Mouse (Mus musculus): ENCODE measurements around the gene Slit1. TPM values are rescaled to one million over a fixed set of nuclear protein-coding genes. Genes with fewer than 3 reads are reported as not detected.

The Slit1 gene
- polyA plus RNA-seq, 1 experiment from 2014 or later: 0.12 TPM

DNA sequence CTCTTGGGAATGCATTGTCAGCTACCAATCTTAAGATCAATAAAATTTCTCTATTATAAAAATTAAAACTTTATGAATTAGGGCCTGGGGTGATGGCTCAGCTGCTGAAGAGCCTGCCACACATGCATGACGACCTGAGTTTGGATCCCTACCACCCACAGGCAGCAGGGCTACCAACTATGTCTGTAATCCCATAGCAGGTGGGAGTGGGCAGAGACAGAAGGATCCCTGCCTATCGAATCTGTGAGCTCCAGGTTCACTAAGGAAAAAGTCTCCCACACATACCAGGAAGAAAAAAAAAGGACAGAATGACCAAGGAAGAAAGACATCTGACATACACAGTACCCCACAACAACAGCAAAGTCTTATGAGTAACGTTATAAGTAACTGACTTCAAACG lies 186.5 kb downstream of the Slit1 start:
- Histone ChIP-seq H3K4me1 (replicated peaks) (no peaks in the 10 kb centered on the region), H3K27me3 (no peaks in the 10 kb centered on the region), H3K36me3 (peaks cover 33% of the 10 kb centered on the region), H3K4me2 (no peak overlapping the region), H3K4me3 (replicated peaks) (no peak overlapping the region), H3K27ac (no peak overlapping the region), H3K9ac (no peak overlapping the region), H3K9me3 (replicated peaks) (no peaks in the 10 kb centered on the region)
- no peak for ATAC-seq (ENCODE audit: low read depth)
- DNase-seq: no peak
- 81% methylated on average over 4 of the region's 4 CpGs for WGBS (ENCODE audit: insufficient replicate concordance)

Small RNA genes lying within 50 kb of the gene (microRNA-seq; reads per million reads assigned to microRNA genes)
- 1.8 reads per million for gene Mir8091

Other genes with a start within 250 kb of the Slit1 start
- gene Gm340, start 161.3 kb downstream of the Slit1 start, polyA plus RNA-seq (2015; fragmentation: Nextera tagmentation; extraction: Ambion mirVana): 1.3 and 1.4 TPM in 2 replicates
- 25.0 and 33.6 TPM in 2 replicates for gene Arhgap19, start 58.4 kb upstream of the Slit1 start, polyA plus RNA-seq (2015; fragmentation: Nextera tagmentation; extraction: Ambion mirVana)
- 13.7 and 14.5 TPM in 2 replicates for gene Frat1, start 86.3 kb upstream of the Slit1 start, polyA plus RNA-seq (2015; fragmentation: Nextera tagmentation; extraction: Ambion mirVana)
- gene Frat2, start 104.5 kb upstream of the Slit1 start, polyA plus RNA-seq (2015; fragmentation: Nextera tagmentation; extraction: Ambion mirVana): 4.6 and 6.0 TPM in 2 replicates
- 15.2 and 17.2 TPM in 2 replicates for gene Rrp12, start 152.5 kb upstream of the Slit1 start, polyA plus RNA-seq (2015; fragmentation: Nextera tagmentation; extraction: Ambion mirVana)
- gene Pgam1, start 168.3 kb upstream of the Slit1 start, polyA plus RNA-seq (2015; fragmentation: Nextera tagmentation; extraction: Ambion mirVana): 230 and 238 TPM in 2 replicates
- 61.6 and 67.2 TPM in 2 replicates for gene Exosc1, start 189.8 kb upstream of the Slit1 start, polyA plus RNA-seq (2015; fragmentation: Nextera tagmentation; extraction: Ambion mirVana)
- gene Zdhhc16, start 189.8 kb upstream of the Slit1 start, polyA plus RNA-seq (2015; fragmentation: Nextera tagmentation; extraction: Ambion mirVana): 43.1 and 44.1 TPM in 2 replicates
- 10.4 and 13.5 TPM in 2 replicates for gene Mms19, start 237.5 kb upstream of the Slit1 start, polyA plus RNA-seq (2015; fragmentation: Nextera tagmentation; extraction: Ambion mirVana)
- gene Ubtd1, start 238.1 kb upstream of the Slit1 start, polyA plus RNA-seq (2015; fragmentation: Nextera tagmentation; extraction: Ambion mirVana): 3.3 and 3.9 TPM in 2 replicates

Data from liver, embryonic 13.5 days (tissue).